Mouse (Mus musculus): ENCODE results near the gene Spag7.

DNA sequence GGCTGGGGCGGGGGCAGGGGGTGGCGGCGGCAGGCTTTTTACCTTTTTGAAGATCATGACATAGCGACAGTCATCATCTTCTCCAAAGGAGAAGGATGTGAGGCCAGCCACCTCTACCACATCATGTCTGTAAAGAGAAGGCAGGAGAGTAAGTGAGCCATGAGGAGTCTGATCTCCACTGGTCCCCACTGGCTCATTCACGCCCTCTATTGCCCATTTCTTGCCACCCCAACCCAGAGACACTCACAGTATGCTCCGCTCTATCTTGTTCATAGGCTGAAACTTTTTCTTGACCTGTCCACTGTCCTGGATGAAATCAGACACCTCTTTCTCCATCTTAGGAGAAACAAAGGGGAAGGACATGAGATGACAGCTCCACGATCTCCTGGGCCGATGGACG is 4.5 kb downstream of the Spag7 start:
- TF ChIP-seq CTCF (IDR thresholded peaks at IDR 0.05; ENCODE audit: control insufficient read depth, insufficient read depth, insufficient replicate concordance, low read depth, low read length) (no peak), POLR2A (IDR thresholded peaks at IDR 0.05; ENCODE audit: control insufficient read depth, low read depth, low read length) (no peak)
